Mouse (Mus musculus): ENCODE results near the gene Art2b. TPM values are rescaled to one million over a fixed set of nuclear protein-coding genes. Genes with fewer than 3 reads are reported as not detected.
"Not testable (repeated sequence)": the region's sequence is repeated elsewhere in the genome, so short reads cannot be mapped to it uniquely, and the experiment has no call there.

The Art2b gene
- not detected in 2 replicates for polyA plus RNA-seq (2014; fragmentation: Nextera tagmentation; extraction: Ambion mirVana)

GRCm38 (mm10) chr7:101585408-101585807, at the start of gene Art2b:
Gene Art2b, minus strand, starts transcription at chr7:101585600.
- Histone ChIP-seq H3K4me2 (ENCODE audit: low read depth, low read length) (no peak within 1 kb of the TSS), H3K27me3 (ENCODE audit: control insufficient read depth, insufficient read depth, low read length) (no peaks in the 10 kb centered on the region), H3K36me3 (ENCODE audit: control insufficient read depth, insufficient read depth, low read length) (no peaks in the 10 kb centered on the region), H3K4me3 (ENCODE audit: low read depth, low read length) (no peak within 1 kb of the TSS), H3K4me1 (ENCODE audit: control insufficient read depth, insufficient read depth, low read length) (no peaks in the 10 kb centered on the region), H3K27ac (ENCODE audit: low read depth, low read length) (no peak within 1 kb of the TSS), H3K9ac (replicated peaks; ENCODE audit: low read depth, low read length) (no peak within 1 kb of the TSS), H3K9me3 (ENCODE audit: control insufficient read depth, low read length) (no peaks in the 10 kb centered on the region)
- 92% methylated on average over 5 of the region's 5 CpGs for WGBS
- ATAC-seq (ENCODE audit: low read depth): no peak

- no peak overlapping the region for H3K4me2 ChIP-seq (ENCODE audit: low read depth, low read length)
- WGBS: 89% methylated on average over 4 of the region's 4 CpGs
- ATAC-seq (ENCODE audit: low read depth): no peak
Observed at GRCm38 (mm10) chr7:101634513-101634912, 49.1 kb upstream of the Art2b start.

GRCm38 (mm10) chr7:101633629-101634177, 48.3 kb upstream of the Art2b start:
- no peak overlapping the region for H3K4me3 ChIP-seq (ENCODE audit: low read depth, low read length)
- H3K4me1 ChIP-seq (ENCODE audit: control insufficient read depth, insufficient read depth, low read length): no peaks in the 10 kb centered on the region
- H3K9ac ChIP-seq (replicated peaks; ENCODE audit: low read depth, low read length): no peak overlapping the region
- H3K36me3 ChIP-seq (ENCODE audit: control insufficient read depth, insufficient read depth, low read length): no peaks in the 10 kb centered on the region
- no peaks in the 10 kb centered on the region for H3K9me3 ChIP-seq (ENCODE audit: control insufficient read depth, low read length)
- no peak for ATAC-seq (ENCODE audit: low read depth)
- no peak overlapping the region for H3K4me2 ChIP-seq (ENCODE audit: low read depth, low read length)
- H3K27me3 ChIP-seq (ENCODE audit: control insufficient read depth, insufficient read depth, low read length): no peaks in the 10 kb centered on the region
- no peak overlapping the region for H3K27ac ChIP-seq (ENCODE audit: low read depth, low read length)
- WGBS: 67% methylated on average over 8 of the region's 8 CpGs

More at GRCm38 (mm10) chr7:101634513-101634912, 49.1 kb upstream of the Art2b start:
- no peaks in the 10 kb centered on the region for H3K4me1 ChIP-seq (ENCODE audit: control insufficient read depth, insufficient read depth, low read length)
- H3K27ac ChIP-seq (ENCODE audit: low read depth, low read length): no peak overlapping the region
- no peak overlapping the region for H3K9ac ChIP-seq (replicated peaks; ENCODE audit: low read depth, low read length)
- H3K27me3 ChIP-seq (ENCODE audit: control insufficient read depth, insufficient read depth, low read length): no peaks in the 10 kb centered on the region
- H3K4me3 ChIP-seq (ENCODE audit: low read depth, low read length): no peak overlapping the region
- H3K36me3 ChIP-seq (ENCODE audit: control insufficient read depth, insufficient read depth, low read length): no peaks in the 10 kb centered on the region
- H3K9me3 ChIP-seq (ENCODE audit: control insufficient read depth, low read length): no peaks in the 10 kb centered on the region

- Histone ChIP-seq H3K36me3 (ENCODE audit: control insufficient read depth, insufficient read depth, low read length) (no peaks in the 10 kb centered on the region), H3K9ac (replicated peaks; ENCODE audit: low read depth, low read length) (no peak overlapping the region), H3K4me3 (ENCODE audit: low read depth, low read length) (no peak overlapping the region), H3K4me1 (ENCODE audit: control insufficient read depth, insufficient read depth, low read length) (0 out of 2 replicates have a peak, but pooled peaks cover 6% of the 10 kb centered on the region), H3K4me2 (ENCODE audit: low read depth, low read length) (no peak overlapping the region), H3K27me3 (ENCODE audit: control insufficient read depth, insufficient read depth, low read length) (no peaks in the 10 kb centered on the region), H3K27ac (ENCODE audit: low read depth, low read length) (no peak overlapping the region), H3K9me3 (ENCODE audit: control insufficient read depth, low read length) (no peaks in the 10 kb centered on the region)
- no peak for ATAC-seq (ENCODE audit: low read depth)
- 73% methylated on average over 2 of the region's 2 CpGs for WGBS
Observed at GRCm38 (mm10) chr7:101628481-101628880, 43.1 kb upstream of the Art2b start.

- 68% methylated on average over 7 of the region's 7 CpGs for WGBS
- not testable (repeated sequence) for ATAC-seq (ENCODE audit: low read depth); H3K9ac ChIP-seq (replicated peaks; ENCODE audit: low read depth, low read length); H3K4me2 ChIP-seq (ENCODE audit: low read depth, low read length); H3K36me3 ChIP-seq (ENCODE audit: control insufficient read depth, insufficient read depth, low read length); H3K4me1 ChIP-seq (ENCODE audit: control insufficient read depth, insufficient read depth, low read length); H3K27ac ChIP-seq (ENCODE audit: low read depth, low read length); H3K9me3 ChIP-seq (ENCODE audit: control insufficient read depth, low read length); H3K27me3 ChIP-seq (ENCODE audit: control insufficient read depth, insufficient read depth, low read length); H3K4me3 ChIP-seq (ENCODE audit: low read depth, low read length)
Observed at GRCm38 (mm10) chr7:101627166-101627565, 41.8 kb upstream of the Art2b start.

GRCm38 (mm10) chr7:101624283-101624682, 38.9 kb upstream of the Art2b start:
- Histone ChIP-seq H3K9me3 (ENCODE audit: control insufficient read depth, low read length) (no peaks in the 10 kb centered on the region), H3K9ac (replicated peaks; ENCODE audit: low read depth, low read length) (no peak overlapping the region), H3K4me1 (ENCODE audit: control insufficient read depth, insufficient read depth, low read length) (0 out of 2 replicates have a peak, but pooled peaks cover 6% of the 10 kb centered on the region), H3K36me3 (ENCODE audit: control insufficient read depth, insufficient read depth, low read length) (no peaks in the 10 kb centered on the region), H3K4me2 (ENCODE audit: low read depth, low read length) (no peak overlapping the region), H3K4me3 (ENCODE audit: low read depth, low read length) (no peak overlapping the region), H3K27me3 (ENCODE audit: control insufficient read depth, insufficient read depth, low read length) (no peaks in the 10 kb centered on the region), H3K27ac (ENCODE audit: low read depth, low read length) (no peak overlapping the region)
- WGBS: 67% methylated on average over 6 of the region's 6 CpGs
- no peak for ATAC-seq (ENCODE audit: low read depth)

- not testable (repeated sequence) for H3K9me3 ChIP-seq (ENCODE audit: control insufficient read depth, low read length); H3K9ac ChIP-seq (replicated peaks; ENCODE audit: low read depth, low read length); H3K4me2 ChIP-seq (ENCODE audit: low read depth, low read length); H3K27ac ChIP-seq (ENCODE audit: low read depth, low read length); H3K27me3 ChIP-seq (ENCODE audit: control insufficient read depth, insufficient read depth, low read length); H3K4me3 ChIP-seq (ENCODE audit: low read depth, low read length); H3K4me1 ChIP-seq (ENCODE audit: control insufficient read depth, insufficient read depth, low read length); ATAC-seq (ENCODE audit: low read depth); H3K36me3 ChIP-seq (ENCODE audit: control insufficient read depth, insufficient read depth, low read length)
- WGBS: 88% methylated on average over 4 of the region's 4 CpGs
Observed at GRCm38 (mm10) chr7:101621861-101622260, 36.5 kb upstream of the Art2b start.

GRCm38 (mm10) chr7:101620373-101620772, 35.0 kb upstream of the Art2b start:
- Histone ChIP-seq H3K4me3 (ENCODE audit: low read depth, low read length) (no peak overlapping the region), H3K36me3 (ENCODE audit: control insufficient read depth, insufficient read depth, low read length) (no peaks in the 10 kb centered on the region), H3K27ac (ENCODE audit: low read depth, low read length) (no peak overlapping the region), H3K4me2 (ENCODE audit: low read depth, low read length) (no peak overlapping the region), H3K4me1 (ENCODE audit: control insufficient read depth, insufficient read depth, low read length) (0 out of 2 replicates have a peak, but pooled peaks cover 6% of the 10 kb centered on the region), H3K9ac (replicated peaks; ENCODE audit: low read depth, low read length) (no peak overlapping the region), H3K27me3 (ENCODE audit: control insufficient read depth, insufficient read depth, low read length) (no peaks in the 10 kb centered on the region), H3K9me3 (ENCODE audit: control insufficient read depth, low read length) (no peaks in the 10 kb centered on the region)
- WGBS: 25% methylated on average over 4 of the region's 4 CpGs
- no peak for ATAC-seq (ENCODE audit: low read depth)

- no peak overlapping the region for H3K4me2 ChIP-seq (ENCODE audit: low read depth, low read length)
- H3K36me3 ChIP-seq (ENCODE audit: control insufficient read depth, insufficient read depth, low read length): no peaks in the 10 kb centered on the region
- H3K4me1 ChIP-seq (ENCODE audit: control insufficient read depth, insufficient read depth, low read length): no peaks in the 10 kb centered on the region
- no peak overlapping the region for H3K27ac ChIP-seq (ENCODE audit: low read depth, low read length)
- no peak for ATAC-seq (ENCODE audit: low read depth)
- H3K4me3 ChIP-seq (ENCODE audit: low read depth, low read length): no peak overlapping the region
- no peaks in the 10 kb centered on the region for H3K27me3 ChIP-seq (ENCODE audit: control insufficient read depth, insufficient read depth, low read length)
- no peaks in the 10 kb centered on the region for H3K9me3 ChIP-seq (ENCODE audit: control insufficient read depth, low read length)
- 84% methylated on average over 7 of the region's 7 CpGs for WGBS
- no peak overlapping the region for H3K9ac ChIP-seq (replicated peaks; ENCODE audit: low read depth, low read length)
Observed at GRCm38 (mm10) chr7:101618273-101618672, 32.9 kb upstream of the Art2b start.

All from neural tube, embryonic 14.5 days (tissue).